Comparison of ENCODE assay signal across 24 mouse cellular contexts in the genomic region with DNA sequence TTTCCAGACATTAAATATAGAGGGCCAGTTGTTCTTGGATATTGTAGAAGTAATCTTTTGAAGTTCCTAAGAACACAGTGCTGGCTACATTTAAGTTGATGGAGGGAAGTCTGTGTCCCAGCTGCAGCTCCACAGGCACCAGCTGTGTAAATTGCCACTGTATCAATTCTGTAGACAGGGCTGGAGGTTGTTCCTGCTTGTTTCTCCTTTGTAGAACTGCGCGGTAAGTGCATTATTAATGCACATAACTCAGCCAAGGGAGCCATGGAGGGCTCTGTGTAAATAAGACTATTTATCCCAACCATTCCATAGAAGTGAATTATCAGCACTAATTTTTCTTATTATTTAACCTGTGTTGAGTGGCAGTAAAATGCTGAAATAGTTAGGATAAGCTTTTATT.
DNase-seq lines count a peak whose midpoint lies in the region; ATAC-seq lines count a peak whose summit lies in the region.
"Had no signal": no experiment of that assay in that cellular context is flagged by ENCODE, and none has a peak within 500 bp of the region (broad histone marks: within the 10 kb centered on the region; RNA-seq: fewer than 3 reads in every experiment).

No protein-coding gene starts in this region.

- no peak overlapping the region for H3K4me3 ChIP-seq in hindbrain, embryonic 13.5 days
- H3K4me3 ChIP-seq in hindbrain, embryonic 12.5 days: no peak overlapping the region
- H3K4me3 ChIP-seq in midbrain, embryonic 14.5 days (replicated peaks; ENCODE audit: low read depth, low read length): no peak overlapping the region
- H3K4me3 ChIP-seq in midbrain, embryonic 10.5 days: no peak overlapping the region
- no peak overlapping the region for H3K4me3 ChIP-seq in neural tube, embryonic 14.5 days (ENCODE audit: low read depth, low read length)
- H3K4me3 ChIP-seq: embryonic facial prominence, embryonic 15.5 days; erythroblast, embryonic 14.5 days; forebrain, embryonic 10.5 days; heart, embryonic 10.5 days; hindbrain, embryonic 15.5 days had no signal

- 0 out of 2 replicates have a peak, but pooled peaks have one; percentile 39 for ATAC-seq in hindbrain, embryonic 13.5 days (ENCODE audit: low FRiP score)
- no peak for ATAC-seq in hindbrain, embryonic 12.5 days (ENCODE audit: low FRiP score)
- no peak for ATAC-seq in midbrain, embryonic 14.5 days (ENCODE audit: low FRiP score, low TSS enrichment)
- peak; percentile 54; the same call in 1 of the 2 replicates for ATAC-seq in neural tube, embryonic 14.5 days (ENCODE audit: low read depth)
- ATAC-seq: activated CD4-positive, CD25-positive, alpha-beta regulatory T cell, adult 4 months; forebrain, embryonic 16.5 days; Patski had no signal

- no peaks in the 10 kb centered on the region for H3K36me3 ChIP-seq in hindbrain, embryonic 13.5 days
- no peaks in the 10 kb centered on the region for H3K36me3 ChIP-seq in hindbrain, embryonic 12.5 days
- no peaks in the 10 kb centered on the region for H3K36me3 ChIP-seq in midbrain, embryonic 14.5 days (ENCODE audit: control insufficient read depth, insufficient read depth, low read length)
- no peaks in the 10 kb centered on the region for H3K36me3 ChIP-seq in midbrain, embryonic 10.5 days
- no peaks in the 10 kb centered on the region for H3K36me3 ChIP-seq in neural tube, embryonic 14.5 days (ENCODE audit: control insufficient read depth, insufficient read depth, low read length)
- H3K36me3 ChIP-seq: embryonic facial prominence, embryonic 15.5 days; hindbrain, embryonic 15.5 days had no signal

- H3K27ac ChIP-seq in hindbrain, embryonic 13.5 days: no peak overlapping the region
- H3K27ac ChIP-seq in hindbrain, embryonic 12.5 days: no peak overlapping the region
- H3K27ac ChIP-seq in midbrain, embryonic 14.5 days (replicated peaks; ENCODE audit: low read depth, low read length): no peak overlapping the region
- no peak overlapping the region for H3K27ac ChIP-seq in midbrain, embryonic 10.5 days (replicated peaks)
- no peak overlapping the region for H3K27ac ChIP-seq in neural tube, embryonic 14.5 days (ENCODE audit: low read depth, low read length)
- H3K27ac ChIP-seq: embryonic facial prominence, embryonic 15.5 days; forebrain, embryonic 10.5 days; heart, embryonic 10.5 days; hindbrain, embryonic 15.5 days had no signal

- DNase-seq in midbrain, embryonic 14.5 days: peak; percentile 25
- no peak for DNase-seq in midbrain, embryonic 10.5 days (ENCODE audit: low spot score)
- DNase-seq in mesoderm, embryonic 11.5 days (ENCODE audit: low read depth, low spot score): peak; percentile 38
- DNase-seq in urinary bladder, adult 18-20 months (ENCODE audit: low spot score in 2 of 2): no peak
- DNase-seq: adrenal gland, postnatal 14 days; cerebellum, adult 18-20 months; cerebellum, adult 9-11 months; cerebellum, postnatal 36 days; gastrocnemius, postnatal 10 days; heart, adult 18-20 months; heart, postnatal 10 days; heart, postnatal 4 days had no signal

- no peak overlapping the region for H3K4me2 ChIP-seq in hindbrain, embryonic 13.5 days
- no peak overlapping the region for H3K4me2 ChIP-seq in hindbrain, embryonic 12.5 days (replicated peaks)
- H3K4me2 ChIP-seq in midbrain, embryonic 14.5 days (ENCODE audit: low read length): no peak overlapping the region
- no peak overlapping the region for H3K4me2 ChIP-seq in neural tube, embryonic 14.5 days (ENCODE audit: low read depth, low read length)
- H3K4me2 ChIP-seq: embryonic facial prominence, embryonic 15.5 days; hindbrain, embryonic 15.5 days had no signal

- WGBS in hindbrain, embryonic 13.5 days: 54% methylated on average over 2 of the region's 2 CpGs
- WGBS in hindbrain, embryonic 12.5 days: 61% methylated on average over 2 of the region's 2 CpGs
- WGBS in midbrain, embryonic 14.5 days: 55% methylated on average over 2 of the region's 2 CpGs
- WGBS in midbrain, embryonic 10.5 days: 87% methylated on average over 2 of the region's 2 CpGs
- 52% methylated on average over 2 of the region's 2 CpGs for WGBS in neural tube, embryonic 14.5 days

- no peaks in the 10 kb centered on the region for H3K9me3 ChIP-seq in hindbrain, embryonic 13.5 days
- no peaks in the 10 kb centered on the region for H3K9me3 ChIP-seq in hindbrain, embryonic 12.5 days (replicated peaks)
- H3K9me3 ChIP-seq in midbrain, embryonic 14.5 days (ENCODE audit: control insufficient read depth, low read length): no peaks in the 10 kb centered on the region
- no peaks in the 10 kb centered on the region for H3K9me3 ChIP-seq in midbrain, embryonic 10.5 days (replicated peaks)
- H3K9me3 ChIP-seq in neural tube, embryonic 14.5 days (ENCODE audit: control insufficient read depth, low read length): no peaks in the 10 kb centered on the region
- H3K9me3 ChIP-seq: embryonic facial prominence, embryonic 15.5 days; forebrain, embryonic 10.5 days; heart, embryonic 10.5 days; hindbrain, embryonic 15.5 days had no signal

- no peak overlapping the region for H3K9ac ChIP-seq in hindbrain, embryonic 13.5 days
- H3K9ac ChIP-seq in hindbrain, embryonic 12.5 days: no peak overlapping the region
- H3K9ac ChIP-seq in midbrain, embryonic 14.5 days (replicated peaks; ENCODE audit: low read length): no peak overlapping the region
- no peak overlapping the region for H3K9ac ChIP-seq in neural tube, embryonic 14.5 days (replicated peaks; ENCODE audit: low read depth, low read length)
- H3K9ac ChIP-seq: embryonic facial prominence, embryonic 15.5 days; hindbrain, embryonic 15.5 days had no signal

- no peaks in the 10 kb centered on the region for H3K27me3 ChIP-seq in hindbrain, embryonic 13.5 days
- H3K27me3 ChIP-seq in hindbrain, embryonic 12.5 days: no peaks in the 10 kb centered on the region
- no peaks in the 10 kb centered on the region for H3K27me3 ChIP-seq in midbrain, embryonic 14.5 days (ENCODE audit: control insufficient read depth, insufficient read depth, low read length)
- H3K27me3 ChIP-seq in midbrain, embryonic 10.5 days (ENCODE audit: low read depth, poor library complexity, severe bottlenecking): no peaks in the 10 kb centered on the region
- H3K27me3 ChIP-seq in neural tube, embryonic 14.5 days (ENCODE audit: control insufficient read depth, insufficient read depth, low read length): no peaks in the 10 kb centered on the region
- H3K27me3 ChIP-seq: CH12.LX; embryonic facial prominence, embryonic 15.5 days; hindbrain, embryonic 15.5 days; Patski had no signal

- H3K4me1 ChIP-seq in hindbrain, embryonic 13.5 days (replicated peaks): no peaks in the 10 kb centered on the region
- H3K4me1 ChIP-seq in hindbrain, embryonic 12.5 days: no peaks in the 10 kb centered on the region
- H3K4me1 ChIP-seq in midbrain, embryonic 14.5 days (ENCODE audit: control insufficient read depth, insufficient read depth, low read length): no peaks in the 10 kb centered on the region
- no peaks in the 10 kb centered on the region for H3K4me1 ChIP-seq in midbrain, embryonic 10.5 days
- no peaks in the 10 kb centered on the region for H3K4me1 ChIP-seq in neural tube, embryonic 14.5 days (ENCODE audit: control insufficient read depth, insufficient read depth, low read length)
- H3K4me1 ChIP-seq: embryonic facial prominence, embryonic 15.5 days; forebrain, embryonic 10.5 days; heart, embryonic 10.5 days; hindbrain, embryonic 15.5 days had no signal

Comparison
In these comparisons a context has a peak if more than half of its experiments do, and no peak if none do; other contexts are left out.
1. ATAC-seq: peak in hindbrain, embryonic 13.5 days (single experiment) and neural tube, embryonic 14.5 days (single experiment); none in hindbrain, embryonic 12.5 days (single experiment) and midbrain, embryonic 14.5 days (single experiment).
2. DNase-seq: peak in midbrain, embryonic 14.5 days (single experiment) and mesoderm, embryonic 11.5 days (single experiment); none in midbrain, embryonic 10.5 days (single experiment) and urinary bladder, adult 18-20 months (0 of 2).